Mouse (Mus musculus) heart, postnatal 14 days (tissue): ENCODE measurements around the gene 1700040F15Rik. TPM values are rescaled to one million over a fixed set of nuclear protein-coding genes. Genes with fewer than 3 reads are reported as not detected.
"Not testable (repeated sequence)": the region's sequence is repeated elsewhere in the genome, so short reads cannot be mapped to it uniquely, and the experiment has no call there.

Experiments used
- DNase-seq, 2 experiments: peaks; one replicate each; pipeline ENCODE4 v3.0.0; 2021 to 2022
- intact Hi-C: fragments of 180-260 bp; cut with DNase I; formaldehyde crosslinking; loops from one replicate; pipeline ENCODE4 v1.15.1; 2025
- long read RNA-seq, 2 experiments: library from polyadenylated mRNA; stranded (forward); transcript quantifications; one replicate each; pipeline ENCODE4 v2.0.0; 2021
- total RNA-seq, 2 experiments: library from RNA; stranded (reverse); gene quantifications; 2 replicates each; pipeline ENCODE4 v1.2.3; 2021

The 1700040F15Rik gene
- not detected for total RNA-seq
- long read RNA-seq, experiment 1: 0 reads
- long read RNA-seq, experiment 2: 0 reads

DNA sequence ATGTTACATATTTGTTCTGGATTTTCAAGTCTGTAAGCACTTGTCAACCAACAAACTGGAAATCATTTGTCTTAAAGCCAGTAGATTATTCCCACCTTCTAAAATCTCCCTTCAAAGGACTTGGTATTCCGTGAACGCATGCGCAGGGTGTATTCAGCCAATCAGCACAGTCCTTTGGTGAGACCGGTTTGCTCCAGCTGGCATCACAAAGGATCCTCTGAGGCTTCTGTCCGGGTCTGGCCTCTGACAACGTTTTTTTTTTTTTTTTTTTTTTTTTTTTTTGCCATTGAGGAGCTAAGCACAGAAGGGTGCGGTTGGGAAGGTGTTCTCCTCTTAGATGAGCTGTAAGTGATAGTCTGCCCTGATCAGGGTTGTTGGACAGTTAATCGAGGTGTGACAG, at the start of gene 1700040F15Rik:
1700040F15Rik (plus strand) TSS at position 301 of the 400 bp plus-strand sequence.
- not testable (repeated sequence) for DNase-seq

More for the DNA sequence above, at the start of gene 1700040F15Rik:
- intact Hi-C loops: not testable (repeated sequence)
